Mouse (Mus musculus): Measurements from ENCODE around the gene Hoxc8. TPM values are rescaled to one million over a fixed set of nuclear protein-coding genes. Genes with fewer than 3 reads are reported as not detected.

Hoxc8 gene
- polyA plus RNA-seq, 1 experiment from 2014 or later, result 11.1 TPM

DNA sequence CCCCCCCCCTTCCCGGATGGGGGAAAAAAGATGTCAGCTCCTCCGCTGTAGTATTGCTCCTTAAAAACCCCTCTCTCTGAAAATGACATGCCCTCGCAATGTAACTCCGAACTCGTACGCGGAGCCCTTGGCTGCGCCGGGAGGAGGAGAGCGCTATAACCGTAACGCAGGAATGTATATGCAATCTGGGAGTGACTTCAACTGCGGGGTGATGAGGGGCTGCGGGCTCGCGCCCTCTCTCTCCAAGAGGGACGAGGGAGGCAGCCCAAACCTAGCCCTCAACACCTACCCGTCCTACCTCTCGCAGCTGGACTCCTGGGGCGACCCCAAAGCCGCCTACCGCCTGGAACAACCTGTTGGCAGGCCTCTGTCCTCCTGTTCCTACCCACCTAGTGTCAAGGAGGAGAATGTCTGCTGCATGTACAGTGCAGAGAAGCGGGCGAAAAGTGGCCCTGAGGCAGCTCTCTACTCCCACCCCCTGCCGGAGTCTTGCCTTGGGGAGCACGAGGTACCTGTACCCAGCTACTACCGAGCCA, 23.6 kb upstream of the Hoxc8 start, which contains the start of gene Hoxc10:
Gene Hoxc10 (plus strand): TSS at position 21 of the 536 bp plus-strand sequence.
- peaks cover 67% of the 10 kb centered on the region for H3K27me3 ChIP-seq

DNA sequence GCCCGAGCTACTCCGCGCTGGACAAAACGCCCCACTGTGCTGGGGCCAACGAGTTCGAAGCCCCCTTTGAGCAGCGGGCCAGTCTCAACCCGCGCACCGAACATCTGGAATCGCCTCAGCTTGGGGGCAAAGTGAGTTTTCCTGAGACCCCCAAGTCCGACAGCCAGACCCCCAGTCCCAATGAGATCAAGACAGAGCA, 23.2 kb upstream of the Hoxc8 start, which contains the start of gene Hoxc5:
Gene Hoxc5 (plus strand): TSS at position 132 of the 199 bp plus-strand sequence.
- Histone ChIP-seq H3K4me2 (peak within 1 kb of the TSS; percentile 77), H3K27ac (peak within 1 kb of the TSS; percentile 92), H3K9me3 (replicated peaks) (no peaks in the 10 kb centered on the region), H3K4me1 (peaks cover 60% of the 10 kb centered on the region), H3K9ac (peak within 1 kb of the TSS; percentile 78), H3K27me3 (peaks cover 70% of the 10 kb centered on the region), H3K36me3 (no peaks in the 10 kb centered on the region), H3K4me3 (replicated peaks) (peak within 1 kb of the TSS; percentile 65)
- WGBS, result 3% methylated on average over 12 of the region's 12 CpGs
- ATAC-seq (replicated peaks; ENCODE audit: low FRiP score), result no peak

More for the DNA sequence above, 23.6 kb upstream of the Hoxc8 start, which contains the start of gene Hoxc10:
- no peaks in the 10 kb centered on the region for H3K9me3 ChIP-seq (replicated peaks)
- peak; percentile 40 for ATAC-seq (replicated peaks; ENCODE audit: low FRiP score)
- peak within 1 kb of the TSS; percentile 77 for H3K4me2 ChIP-seq
- peak within 1 kb of the TSS; percentile 65 for H3K4me3 ChIP-seq (replicated peaks)
- H3K36me3 ChIP-seq, result no peaks in the 10 kb centered on the region
- peak within 1 kb of the TSS; percentile 92 for H3K27ac ChIP-seq
- peak within 1 kb of the TSS; percentile 78 for H3K9ac ChIP-seq
- WGBS, result under 1% methylated on average over 27 of the region's 27 CpGs
- H3K4me1 ChIP-seq, result peaks cover 56% of the 10 kb centered on the region

DNA sequence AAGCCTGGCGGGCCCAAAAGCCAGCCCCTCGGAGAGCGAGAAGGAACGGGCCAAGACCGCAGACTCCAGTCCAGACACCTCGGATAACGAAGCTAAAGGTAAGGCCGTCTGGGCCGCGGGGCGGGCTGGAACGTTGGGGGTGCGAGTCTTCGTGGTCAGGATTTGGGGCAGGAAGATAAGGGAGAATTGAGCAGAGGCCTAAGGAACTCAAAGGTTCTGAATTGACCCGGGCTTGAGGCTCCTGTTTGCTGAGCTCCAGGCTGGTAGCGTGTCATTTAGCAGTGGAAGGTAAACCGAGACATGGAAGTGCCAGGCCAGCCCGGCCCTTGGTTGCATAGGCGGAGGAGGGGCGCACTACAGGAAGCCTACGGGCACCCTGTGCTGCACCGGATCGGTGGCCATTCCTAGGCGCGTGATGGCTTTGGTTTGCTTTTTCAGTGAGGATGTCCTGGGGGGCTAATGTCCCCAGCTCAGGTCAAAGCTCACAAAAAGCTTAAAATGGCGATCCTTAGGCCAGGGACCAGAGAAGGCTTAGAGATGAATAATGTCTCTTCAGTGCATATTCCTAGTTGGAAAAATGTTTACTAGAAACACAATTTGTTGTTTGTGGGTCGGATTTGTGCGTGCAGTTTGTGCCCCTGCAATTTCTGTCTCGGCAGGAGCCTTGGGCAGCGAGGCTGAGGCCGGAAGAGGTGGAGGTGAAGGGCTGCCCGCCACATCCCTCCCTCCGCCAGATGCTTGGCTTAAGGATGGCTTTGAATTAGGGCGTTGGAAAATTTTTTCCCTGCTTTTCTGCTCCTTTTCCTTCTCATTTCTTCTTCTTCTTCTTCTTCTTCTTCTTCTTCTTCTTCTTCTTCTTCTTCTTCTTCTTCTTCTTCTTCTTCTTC, 22.7 kb upstream of the Hoxc8 start:
- Histone ChIP-seq H3K36me3 (no peaks in the 10 kb centered on the region), H3K4me2 (peak overlapping the region; percentile 77), H3K4me3 (replicated peaks) (peak overlapping the region; percentile 65), H3K9me3 (replicated peaks) (no peaks in the 10 kb centered on the region), H3K9ac (peak overlapping the region; percentile 78), H3K27ac (peak overlapping the region; percentile 92), H3K4me1 (peaks cover 64% of the 10 kb centered on the region), H3K27me3 (peaks cover 69% of the 10 kb centered on the region)
- ATAC-seq (replicated peaks; ENCODE audit: low FRiP score), result no peak
- WGBS, result 3% methylated on average over 34 of the region's 34 CpGs

DNA sequence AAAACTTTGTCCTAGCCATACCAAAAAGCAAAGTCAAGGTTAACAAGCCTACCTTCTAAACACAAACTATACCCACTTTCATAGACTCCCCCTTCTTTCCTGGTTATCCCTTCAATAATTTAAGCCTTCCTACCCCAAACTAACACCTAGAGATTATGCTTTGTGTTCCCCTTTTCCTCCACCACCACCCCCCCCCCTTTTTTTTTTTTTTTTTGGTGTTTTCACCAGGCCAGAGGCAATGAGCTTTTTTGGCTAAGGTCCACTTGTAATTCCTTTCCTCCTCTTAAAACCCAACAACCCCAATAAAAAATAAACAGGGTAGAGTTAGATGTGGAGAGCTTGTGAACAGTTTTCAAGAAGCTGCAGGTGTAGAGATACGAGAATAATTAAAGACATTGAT, 21.1 kb upstream of the Hoxc8 start:
- ATAC-seq (replicated peaks; ENCODE audit: low FRiP score), result no peak
- Histone ChIP-seq H3K9me3 (replicated peaks) (no peaks in the 10 kb centered on the region), H3K4me1 (peaks cover 67% of the 10 kb centered on the region), H3K4me2 (peak overlapping the region; percentile 77), H3K36me3 (no peaks in the 10 kb centered on the region), H3K9ac (peak overlapping the region; percentile 54), H3K27ac (peak overlapping the region; percentile 61), H3K27me3 (peaks cover 77% of the 10 kb centered on the region), H3K4me3 (replicated peaks) (peak overlapping the region; percentile 65)
- 35% methylated on average over 1 of the region's 1 CpGs for WGBS

DNA sequence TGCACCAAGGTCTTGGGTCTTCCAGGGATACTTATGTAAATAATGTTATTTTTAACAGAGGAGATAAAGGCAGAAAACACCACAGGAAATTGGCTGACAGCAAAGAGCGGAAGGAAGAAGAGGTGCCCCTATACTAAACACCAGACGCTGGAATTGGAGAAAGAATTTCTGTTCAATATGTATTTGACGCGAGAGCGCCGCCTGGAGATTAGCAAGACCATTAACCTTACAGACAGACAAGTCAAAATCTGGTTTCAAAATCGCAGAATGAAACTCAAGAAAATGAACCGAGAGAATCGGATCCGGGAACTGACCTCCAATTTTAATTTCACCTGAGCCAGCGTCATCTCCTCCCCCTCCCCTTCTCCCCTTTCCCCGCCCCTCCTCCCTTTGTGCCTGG, 19.7 kb upstream of the Hoxc8 start:
- peaks cover 78% of the 10 kb centered on the region for H3K27me3 ChIP-seq
- peaks cover 66% of the 10 kb centered on the region for H3K4me1 ChIP-seq
- peak overlapping the region; percentile 50 for H3K9ac ChIP-seq
- no peaks in the 10 kb centered on the region for H3K9me3 ChIP-seq (replicated peaks)
- no peaks in the 10 kb centered on the region for H3K36me3 ChIP-seq
- H3K27ac ChIP-seq, result peak overlapping the region; percentile 86
- H3K4me3 ChIP-seq (replicated peaks), result peak overlapping the region; percentile 65
- under 1% methylated on average over 12 of the region's 12 CpGs for WGBS
- no peak for ATAC-seq (replicated peaks; ENCODE audit: low FRiP score)
- peak overlapping the region; percentile 77 for H3K4me2 ChIP-seq

DNA sequence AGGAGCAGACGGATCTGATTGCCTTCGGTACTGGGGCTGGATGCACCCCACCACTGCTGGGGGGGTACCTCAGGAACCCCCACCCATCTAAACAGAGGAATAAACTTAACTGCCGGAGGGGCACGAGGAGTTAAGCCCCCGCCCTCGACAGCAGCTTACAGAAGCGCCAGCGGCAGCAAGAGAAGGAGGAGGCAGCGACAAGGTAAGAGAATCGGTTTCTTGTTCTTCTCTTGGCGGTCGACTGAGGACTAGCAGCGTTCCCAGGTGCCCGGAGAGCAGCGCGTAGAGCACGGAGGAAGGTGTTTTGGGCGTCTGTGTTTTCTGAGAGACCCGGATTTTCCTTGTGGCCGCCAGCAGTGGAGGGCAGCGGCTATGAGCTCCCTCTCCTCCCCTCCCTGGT, 18.2 kb upstream of the Hoxc8 start:
- H3K4me2 ChIP-seq, result peak overlapping the region; percentile 77
- ATAC-seq (replicated peaks; ENCODE audit: low FRiP score), result no peak
- peaks cover 74% of the 10 kb centered on the region for H3K27me3 ChIP-seq
- peak overlapping the region; percentile 86 for H3K27ac ChIP-seq
- H3K4me1 ChIP-seq, result peaks cover 68% of the 10 kb centered on the region
- H3K36me3 ChIP-seq, result no peaks in the 10 kb centered on the region
- H3K9me3 ChIP-seq (replicated peaks), result no peaks in the 10 kb centered on the region
- peak overlapping the region; percentile 50 for H3K9ac ChIP-seq
- peak overlapping the region; percentile 65 for H3K4me3 ChIP-seq (replicated peaks)
- WGBS, result 2% methylated on average over 21 of the region's 21 CpGs

DNA sequence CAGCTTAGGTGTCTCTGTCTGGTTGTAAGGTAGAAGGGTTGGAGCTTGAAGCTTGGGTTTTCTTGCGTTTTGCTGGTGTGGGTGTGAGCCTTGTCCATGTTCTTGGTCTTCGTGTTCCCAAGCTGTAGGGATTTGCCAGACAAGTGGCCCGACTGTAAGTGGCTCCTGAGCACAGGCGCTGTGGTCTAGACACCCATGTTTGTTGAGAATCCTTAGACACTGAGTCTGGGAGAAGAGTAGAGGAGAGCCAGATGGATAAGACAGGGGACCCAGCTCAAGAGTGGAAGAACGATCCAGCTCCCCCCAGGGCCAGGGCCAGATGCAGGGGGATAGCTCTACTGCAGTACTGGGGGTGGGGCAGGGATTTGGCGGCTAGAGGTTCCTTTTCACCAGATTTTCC, 17.7 kb upstream of the Hoxc8 start:
- peak overlapping the region; percentile 65 for H3K4me3 ChIP-seq (replicated peaks)
- H3K9me3 ChIP-seq (replicated peaks), result no peaks in the 10 kb centered on the region
- WGBS, result 3% methylated on average over 6 of the region's 6 CpGs
- H3K27me3 ChIP-seq, result peaks cover 73% of the 10 kb centered on the region
- H3K36me3 ChIP-seq, result no peaks in the 10 kb centered on the region
- ATAC-seq (replicated peaks; ENCODE audit: low FRiP score), result no peak
- H3K4me1 ChIP-seq, result peaks cover 72% of the 10 kb centered on the region
- H3K4me2 ChIP-seq, result peak overlapping the region; percentile 77
- H3K9ac ChIP-seq, result peak overlapping the region; percentile 50
- peak overlapping the region; percentile 86 for H3K27ac ChIP-seq

DNA sequence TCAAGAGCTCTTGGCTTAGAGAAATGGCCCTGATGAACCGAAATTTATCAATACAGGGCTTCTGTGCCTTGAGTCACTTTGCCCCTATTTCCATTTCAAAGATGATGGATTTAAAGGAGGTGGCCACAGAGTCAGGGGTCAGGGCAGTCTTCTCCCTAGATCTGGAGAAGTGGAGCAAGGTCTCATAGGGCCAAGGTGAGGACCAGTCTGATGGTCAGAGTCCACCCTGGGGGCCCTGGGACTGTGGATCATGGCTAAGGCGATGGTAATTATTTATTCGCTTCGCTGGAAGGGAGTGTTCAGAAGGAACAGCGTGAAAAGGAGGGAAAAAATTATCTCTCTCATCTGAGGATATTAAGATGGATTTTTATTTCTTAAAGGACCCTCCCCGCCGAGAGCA, 15.4 kb upstream of the Hoxc8 start:
- Histone ChIP-seq H3K36me3 (no peaks in the 10 kb centered on the region), H3K9me3 (replicated peaks) (no peaks in the 10 kb centered on the region), H3K4me3 (replicated peaks) (peak overlapping the region; percentile 65), H3K27ac (peak overlapping the region; percentile 96), H3K4me1 (peaks cover 84% of the 10 kb centered on the region), H3K27me3 (peaks cover 81% of the 10 kb centered on the region), H3K4me2 (peak overlapping the region; percentile 77), H3K9ac (peak overlapping the region; percentile 75)
- WGBS, result 11% methylated on average over 7 of the region's 7 CpGs
- no peak for ATAC-seq (replicated peaks; ENCODE audit: low FRiP score)

DNA sequence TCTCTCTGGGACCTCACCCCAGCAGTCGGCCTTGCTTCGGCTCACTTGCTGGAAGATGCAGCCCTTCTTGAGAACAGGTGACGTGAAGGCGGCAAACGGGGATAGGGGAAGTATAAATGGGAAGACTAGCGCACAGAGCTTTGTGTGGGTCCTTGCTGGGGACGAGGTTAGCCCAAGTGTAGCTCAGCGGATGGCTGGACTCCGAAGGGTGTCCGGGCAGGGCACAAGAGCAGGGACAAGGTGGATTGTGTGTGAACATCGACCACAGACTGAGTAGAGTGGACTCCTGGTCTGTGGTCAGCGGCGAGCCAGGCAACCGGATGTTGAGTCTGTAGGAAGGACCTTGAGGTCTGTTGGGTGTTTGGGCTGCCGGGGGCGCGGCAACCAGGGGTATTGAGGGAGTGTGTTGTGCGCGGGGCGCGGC, 14.7 kb upstream of the Hoxc8 start:
- peak overlapping the region; percentile 77 for H3K4me2 ChIP-seq
- peak overlapping the region; percentile 65 for H3K4me3 ChIP-seq (replicated peaks)

DNA sequence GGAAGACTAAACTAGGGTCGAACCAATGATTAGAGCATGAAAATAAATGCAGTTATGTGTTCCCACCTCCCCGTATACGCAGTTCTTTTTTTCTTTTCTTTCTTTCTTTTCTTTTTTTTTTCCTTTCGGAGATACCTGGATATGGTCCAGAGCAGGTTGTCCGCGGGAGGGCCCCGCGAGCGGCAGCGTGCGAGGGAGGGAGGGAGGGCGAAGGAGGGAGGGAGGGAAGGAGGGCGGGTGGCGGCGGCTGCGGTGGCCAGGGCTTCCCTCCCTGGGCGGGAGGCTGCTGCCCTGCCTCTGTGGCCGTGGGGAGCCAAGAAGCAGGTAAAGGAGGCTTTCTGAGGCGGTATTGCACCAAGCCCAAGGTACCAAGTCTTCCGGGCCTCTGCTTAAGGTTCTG, 14.2 kb upstream of the Hoxc8 start, which contains the start of gene Hoxc9:
Gene Hoxc9 (plus strand): TSS at position 269 of the 400 bp plus-strand sequence.
- no peak for ATAC-seq (replicated peaks; ENCODE audit: low FRiP score)
- WGBS, result under 1% methylated on average over 16 of the region's 20 CpGs
- Histone ChIP-seq H3K9ac (peak within 1 kb of the TSS; percentile 75), H3K4me3 (replicated peaks) (peak within 1 kb of the TSS; percentile 65), H3K27ac (peak within 1 kb of the TSS; percentile 96), H3K4me1 (peaks cover 82% of the 10 kb centered on the region), H3K9me3 (replicated peaks) (no peaks in the 10 kb centered on the region), H3K4me2 (peak within 1 kb of the TSS; percentile 77), H3K36me3 (no peaks in the 10 kb centered on the region), H3K27me3 (peaks cover 80% of the 10 kb centered on the region)

More for the DNA sequence above, 14.7 kb upstream of the Hoxc8 start:
- H3K36me3 ChIP-seq, result no peaks in the 10 kb centered on the region
- under 1% methylated on average over 21 of the region's 21 CpGs for WGBS
- H3K4me1 ChIP-seq, result peaks cover 83% of the 10 kb centered on the region
- peaks cover 85% of the 10 kb centered on the region for H3K27me3 ChIP-seq
- ATAC-seq (replicated peaks; ENCODE audit: low FRiP score), result no peak
- peak overlapping the region; percentile 96 for H3K27ac ChIP-seq
- no peaks in the 10 kb centered on the region for H3K9me3 ChIP-seq (replicated peaks)
- peak overlapping the region; percentile 75 for H3K9ac ChIP-seq

DNA sequence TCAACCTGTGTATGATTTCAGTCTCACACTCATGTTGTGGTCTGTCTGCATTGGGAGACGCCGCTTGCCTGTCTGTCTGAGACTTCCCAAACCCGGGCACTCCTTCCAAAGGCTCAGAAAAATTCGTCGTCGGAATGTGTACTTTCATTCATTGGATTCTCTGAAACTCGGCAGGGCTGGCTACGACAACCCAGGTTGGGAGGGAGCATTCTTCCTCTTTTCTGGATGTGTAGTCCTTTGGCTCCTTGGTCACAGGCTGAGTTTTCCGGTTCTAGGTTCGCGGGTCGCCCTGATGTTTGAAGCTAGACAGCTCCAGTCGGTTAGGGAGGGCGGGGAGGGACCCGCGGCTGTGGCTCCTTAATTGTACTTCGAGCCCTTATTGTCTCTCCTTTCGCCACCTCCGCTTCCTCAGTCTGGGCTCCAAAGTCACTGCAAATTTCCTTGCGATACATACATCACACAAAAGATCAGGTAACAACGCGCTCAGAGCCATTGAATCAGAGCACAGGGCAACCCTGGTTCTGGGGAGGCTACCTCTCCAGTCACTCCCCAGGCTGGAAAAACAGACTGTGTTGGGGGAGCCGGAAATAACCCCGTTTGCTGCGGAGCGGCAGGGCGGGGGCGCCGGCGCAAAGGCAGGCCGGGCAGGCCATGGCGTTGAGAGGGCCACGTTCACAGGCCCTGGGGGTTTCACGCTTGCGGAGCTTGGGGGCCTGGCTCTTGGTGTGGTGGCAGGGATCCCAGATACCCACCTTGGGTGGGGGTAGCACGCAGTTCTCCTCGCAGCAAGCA, 13.6 kb upstream of the Hoxc8 start:
- Histone ChIP-seq H3K27me3 (peaks cover 75% of the 10 kb centered on the region), H3K4me3 (replicated peaks) (peak overlapping the region; percentile 65), H3K4me1 (peaks cover 75% of the 10 kb centered on the region), H3K27ac (peak overlapping the region; percentile 96), H3K36me3 (no peaks in the 10 kb centered on the region), H3K9ac (peak overlapping the region; percentile 75), H3K9me3 (replicated peaks) (no peaks in the 10 kb centered on the region), H3K4me2 (peak overlapping the region; percentile 77)
- under 1% methylated on average over 37 of the region's 37 CpGs for WGBS
- ATAC-seq (replicated peaks; ENCODE audit: low FRiP score), result 0 out of 2 replicates have a peak, but pooled peaks have one; percentile 3

Measured in kidney, embryonic 15.5 days (tissue).